Mouse (Mus musculus): ENCODE results near the gene Atg16l2. TPM values are rescaled to one million over a fixed set of nuclear protein-coding genes. Genes with fewer than 3 reads are reported as not detected.

The Atg16l2 gene
- polyA plus RNA-seq, 1 experiment from 2014 or later, result 12.9 TPM

- no peaks in the 10 kb centered on the region for H3K27me3 ChIP-seq (replicated peaks; ENCODE audit: insufficient read depth, low read length)
- H3K27ac ChIP-seq (ENCODE audit: low read length), result peak overlapping the region; percentile 98
- under 1% methylated on average over 43 of the region's 43 CpGs for WGBS
- peak; percentile 42; the same call in 1 of the 2 replicates for TF ChIP-seq EP300 (IDR thresholded peaks at IDR 0.05)
- TF ChIP-seq CTCF (IDR thresholded peaks at IDR 0.05), result peak; percentile 96
- peak overlapping the region; percentile 64 for H3K4me2 ChIP-seq (replicated peaks; ENCODE audit: low read depth, low read length)
- H3K4me3 ChIP-seq (ENCODE audit: low read depth, low read length), result peak overlapping the region; percentile 54
- no peaks in the 10 kb centered on the region for H3K36me3 ChIP-seq (ENCODE audit: insufficient read depth, low read length)
- peak overlapping the region; percentile 55 for H3K9ac ChIP-seq (replicated peaks; ENCODE audit: low read depth)
- no peaks in the 10 kb centered on the region for H3K9me3 ChIP-seq (ENCODE audit: low read length)
- ATAC-seq (peak; percentile 97), DNase-seq (ENCODE audit: low spot score) (peak; percentile 99)
- H3K4me1 ChIP-seq (ENCODE audit: insufficient read depth, low read depth, low read length), result no peaks in the 10 kb centered on the region
These were observed 8.4 kb upstream of the Atg16l2 start for GRCm38 (mm10) chr7:101310327-101311028.

- no peaks in the 10 kb centered on the region for H3K27me3 ChIP-seq (replicated peaks; ENCODE audit: insufficient read depth, low read length)
- H3K4me3 ChIP-seq (ENCODE audit: low read depth, low read length), result peak overlapping the region; percentile 54
- WGBS, result 26% methylated on average over 5 of the region's 5 CpGs
- H3K36me3 ChIP-seq (ENCODE audit: insufficient read depth, low read length), result no peaks in the 10 kb centered on the region
- peak overlapping the region; percentile 64 for H3K4me2 ChIP-seq (replicated peaks; ENCODE audit: low read depth, low read length)
- peak overlapping the region; percentile 55 for H3K9ac ChIP-seq (replicated peaks; ENCODE audit: low read depth)
- DNase-seq (ENCODE audit: low spot score), result no peak
- no peaks in the 10 kb centered on the region for H3K4me1 ChIP-seq (ENCODE audit: insufficient read depth, low read depth, low read length)
- peak overlapping the region; percentile 98 for H3K27ac ChIP-seq (ENCODE audit: low read length)
- no peak for ATAC-seq
- no peaks in the 10 kb centered on the region for H3K9me3 ChIP-seq (ENCODE audit: low read length)
- TF ChIP-seq CTCF (IDR thresholded peaks at IDR 0.05) (no peak), EP300 (IDR thresholded peaks at IDR 0.05) (no peak)
These were observed 7.9 kb upstream of the Atg16l2 start for GRCm38 (mm10) chr7:101309985-101310326.

GRCm38 (mm10) chr7:101306841-101307240 is 4.8 kb upstream of the Atg16l2 start:
- Histone ChIP-seq H3K4me2 (replicated peaks; ENCODE audit: low read depth, low read length) (no peak overlapping the region), H3K4me1 (ENCODE audit: insufficient read depth, low read depth, low read length) (no peaks in the 10 kb centered on the region)
- 29% methylated on average over 2 of the region's 2 CpGs for WGBS

GRCm38 (mm10) chr7:101302691-101303090 is 640 bp upstream of the Atg16l2 start:
- DNase-seq (ENCODE audit: low spot score), result no peak
- H3K4me3 ChIP-seq (ENCODE audit: low read depth, low read length), result no peak overlapping the region; the same call in 1 of the 2 replicates

More at GRCm38 (mm10) chr7:101306841-101307240, 4.8 kb upstream of the Atg16l2 start:
- no peak for DNase-seq (ENCODE audit: low spot score)
- TF ChIP-seq EP300 (IDR thresholded peaks at IDR 0.05), result no peak
- TF ChIP-seq CTCF (IDR thresholded peaks at IDR 0.05), result no peak
- Histone ChIP-seq H3K27ac (ENCODE audit: low read length) (no peak overlapping the region), H3K36me3 (ENCODE audit: insufficient read depth, low read length) (no peaks in the 10 kb centered on the region), H3K9ac (replicated peaks; ENCODE audit: low read depth) (no peak overlapping the region), H3K27me3 (replicated peaks; ENCODE audit: insufficient read depth, low read length) (no peaks in the 10 kb centered on the region), H3K4me3 (ENCODE audit: low read depth, low read length) (no peak overlapping the region), H3K9me3 (ENCODE audit: low read length) (no peaks in the 10 kb centered on the region)
- no peak for ATAC-seq

GRCm38 (mm10) chr7:101301361-101301880 is 630 bp downstream of the Atg16l2 start:
- ATAC-seq, result peak; percentile 67
- 0 out of 2 replicates have a peak, but pooled peaks cover 6% of the 10 kb centered on the region for H3K4me1 ChIP-seq (ENCODE audit: insufficient read depth, low read depth, low read length)
- peak overlapping the region; percentile 51 for H3K4me3 ChIP-seq (ENCODE audit: low read depth, low read length)
- no peaks in the 10 kb centered on the region for H3K9me3 ChIP-seq (ENCODE audit: low read length)
- peak overlapping the region; percentile 73 for H3K27ac ChIP-seq (ENCODE audit: low read length)
- WGBS, result 5% methylated on average over 30 of the region's 30 CpGs
- peak; percentile 86 for DNase-seq (ENCODE audit: low spot score)
- H3K27me3 ChIP-seq (replicated peaks; ENCODE audit: insufficient read depth, low read length), result no peaks in the 10 kb centered on the region
- no peak for TF ChIP-seq EP300 (IDR thresholded peaks at IDR 0.05)
- TF ChIP-seq CTCF (IDR thresholded peaks at IDR 0.05), result no peak
- no peaks in the 10 kb centered on the region for H3K36me3 ChIP-seq (ENCODE audit: insufficient read depth, low read length)
- H3K4me2 ChIP-seq (replicated peaks; ENCODE audit: low read depth, low read length), result peak overlapping the region; percentile 76
- H3K9ac ChIP-seq (replicated peaks; ENCODE audit: low read depth), result peak overlapping the region; percentile 37

More at GRCm38 (mm10) chr7:101302691-101303090, 640 bp upstream of the Atg16l2 start:
- peak overlapping the region; percentile 76 for H3K4me2 ChIP-seq (replicated peaks; ENCODE audit: low read depth, low read length)
- H3K9me3 ChIP-seq (ENCODE audit: low read length), result no peaks in the 10 kb centered on the region
- TF ChIP-seq CTCF (IDR thresholded peaks at IDR 0.05) (no peak), EP300 (IDR thresholded peaks at IDR 0.05) (no peak)
- H3K4me1 ChIP-seq (ENCODE audit: insufficient read depth, low read depth, low read length), result no peaks in the 10 kb centered on the region
- no peak overlapping the region for H3K9ac ChIP-seq (replicated peaks; ENCODE audit: low read depth)
- no peaks in the 10 kb centered on the region for H3K36me3 ChIP-seq (ENCODE audit: insufficient read depth, low read length)
- WGBS, result 35% methylated on average over 7 of the region's 7 CpGs
- H3K27ac ChIP-seq (ENCODE audit: low read length), result no peak overlapping the region
- H3K27me3 ChIP-seq (replicated peaks; ENCODE audit: insufficient read depth, low read length), result no peaks in the 10 kb centered on the region
- no peak for ATAC-seq

GRCm38 (mm10) chr7:101298375-101298774 is 3.7 kb downstream of the Atg16l2 start:
- 77% methylated on average over 3 of the region's 3 CpGs for WGBS
- TF ChIP-seq CTCF (IDR thresholded peaks at IDR 0.05) (no peak), EP300 (IDR thresholded peaks at IDR 0.05) (no peak)
- Histone ChIP-seq H3K27ac (ENCODE audit: low read length) (no peak overlapping the region), H3K36me3 (ENCODE audit: insufficient read depth, low read length) (no peaks in the 10 kb centered on the region), H3K4me1 (ENCODE audit: insufficient read depth, low read depth, low read length) (0 out of 2 replicates have a peak, but pooled peaks cover 7% of the 10 kb centered on the region), H3K9me3 (ENCODE audit: low read length) (no peaks in the 10 kb centered on the region), H3K4me3 (ENCODE audit: low read depth, low read length) (no peak overlapping the region), H3K9ac (replicated peaks; ENCODE audit: low read depth) (no peak overlapping the region), H3K27me3 (replicated peaks; ENCODE audit: insufficient read depth, low read length) (no peaks in the 10 kb centered on the region), H3K4me2 (replicated peaks; ENCODE audit: low read depth, low read length) (no peak overlapping the region)
- no peak for ATAC-seq
- no peak for DNase-seq (ENCODE audit: low spot score)
